Mouse (Mus musculus): ENCODE measurements around the gene Rgp1.

GRCm38 (mm10) chr4:43563601-43563875 lies 15.0 kb upstream of the Rgp1 start:
- TF ChIP-seq CTCF (IDR thresholded peaks at IDR 0.05; ENCODE audit: extremely low read depth, insufficient read depth, insufficient read length, insufficient replicate concordance) (no peak), POLR2A (IDR thresholded peaks at IDR 0.05; ENCODE audit: low read depth, low read length) (no peak)

All from spleen, adult 2 months (tissue).